Mouse (Mus musculus): ENCODE measurements at regions not wholly inside any gene's neighbourhood (a gene's known extent, or its start where the extent isn't known, plus 50 kb on each side); places are given as distances from the start of the nearest gene placed in this dataset.

GRCm38 (mm10) chr8:89565147-89565826 is 521.3 kb upstream of the Sall1 start:
- H3K9me3 ChIP-seq (ENCODE audit: control insufficient read depth, low read length): no peaks in the 10 kb centered on the region

GRCm38 (mm10) chr8:89563544-89563943 is 519.6 kb upstream of the Sall1 start:
- Histone ChIP-seq H3K9ac (replicated peaks) (no peak overlapping the region), H3K4me2 (ENCODE audit: low read depth) (no peak overlapping the region), H3K27ac (no peak overlapping the region), H3K36me3 (replicated peaks; ENCODE audit: control insufficient read depth, insufficient read depth, low read depth) (no peaks in the 10 kb centered on the region), H3K4me1 (replicated peaks; ENCODE audit: control insufficient read depth in 2 of 2, insufficient read depth in 2 of 2, low read length in 1 of 2) (no peaks in the 10 kb centered on the region), H3K4me3 (ENCODE audit: insufficient read depth in 1 of 2, low read depth in 2 of 2, low read length in 2 of 2) (no peak overlapping the region), H3K9me3 (ENCODE audit: control insufficient read depth, low read length) (no peaks in the 10 kb centered on the region), H3K27me3 (ENCODE audit: control insufficient read depth, insufficient read depth, low read length) (no peaks in the 10 kb centered on the region)
- DNase-seq (ENCODE audit: low read depth in 3 of 3, low spot score in 3 of 3) (no peak), ATAC-seq (ENCODE audit: insufficient read depth) (no peak)
- TF ChIP-seq CTCF (IDR thresholded peaks at IDR 0.05; ENCODE audit: low read depth): no peak
- no peak for TF ChIP-seq EP300 (IDR thresholded peaks at IDR 0.05; ENCODE audit: low read depth)
- WGBS (ENCODE audit: insufficient replicate concordance): 43% methylated on average over 2 of the region's 2 CpGs

More at GRCm38 (mm10) chr8:89565147-89565826, 521.3 kb upstream of the Sall1 start:
- Histone ChIP-seq H3K9ac (replicated peaks) (no peak overlapping the region), H3K27me3 (ENCODE audit: control insufficient read depth, insufficient read depth, low read length) (no peaks in the 10 kb centered on the region), H3K4me1 (replicated peaks; ENCODE audit: control insufficient read depth in 2 of 2, insufficient read depth in 2 of 2, low read length in 1 of 2) (no peaks in the 10 kb centered on the region), H3K4me2 (ENCODE audit: low read depth) (no peak overlapping the region), H3K27ac (no peak overlapping the region), H3K4me3 (ENCODE audit: insufficient read depth in 1 of 2, low read depth in 2 of 2, low read length in 2 of 2) (no peak overlapping the region), H3K36me3 (replicated peaks; ENCODE audit: control insufficient read depth, insufficient read depth, low read depth) (no peaks in the 10 kb centered on the region)
- DNase-seq (ENCODE audit: low read depth in 3 of 3, low spot score in 3 of 3): no peak
- TF ChIP-seq EP300 (IDR thresholded peaks at IDR 0.05; ENCODE audit: low read depth) (no peak), CTCF (IDR thresholded peaks at IDR 0.05; ENCODE audit: low read depth) (no peak)
- 67% methylated on average over 9 of the region's 9 CpGs for WGBS (ENCODE audit: insufficient replicate concordance)
- no peak for ATAC-seq (ENCODE audit: insufficient read depth)

GRCm38 (mm10) chr8:89562597-89562996 is 518.6 kb upstream of the Sall1 start:
- no peaks in the 10 kb centered on the region for H3K27me3 ChIP-seq (ENCODE audit: control insufficient read depth, insufficient read depth, low read length)
- ATAC-seq (ENCODE audit: insufficient read depth): no peak
- WGBS (ENCODE audit: insufficient replicate concordance): 63% methylated on average over 8 of the region's 8 CpGs
- H3K9me3 ChIP-seq (ENCODE audit: control insufficient read depth, low read length): no peaks in the 10 kb centered on the region
- no peak overlapping the region for H3K27ac ChIP-seq
- H3K4me1 ChIP-seq (replicated peaks; ENCODE audit: control insufficient read depth in 2 of 2, insufficient read depth in 2 of 2, low read length in 1 of 2): no peaks in the 10 kb centered on the region
- no peak overlapping the region for H3K4me2 ChIP-seq (ENCODE audit: low read depth)
- DNase-seq (ENCODE audit: low read depth in 3 of 3, low spot score in 3 of 3): no peak
- H3K36me3 ChIP-seq (replicated peaks; ENCODE audit: control insufficient read depth, insufficient read depth, low read depth): no peaks in the 10 kb centered on the region
- H3K9ac ChIP-seq (replicated peaks): no peak overlapping the region
- H3K4me3 ChIP-seq (ENCODE audit: insufficient read depth in 1 of 2, low read depth in 2 of 2, low read length in 2 of 2): no peak overlapping the region
- TF ChIP-seq CTCF (IDR thresholded peaks at IDR 0.05; ENCODE audit: low read depth) (no peak), EP300 (IDR thresholded peaks at IDR 0.05; ENCODE audit: low read depth) (no peak)

- H3K36me3 ChIP-seq (replicated peaks; ENCODE audit: control insufficient read depth, insufficient read depth, low read depth): no peaks in the 10 kb centered on the region
- 49% methylated on average over 3 of the region's 3 CpGs for WGBS (ENCODE audit: insufficient replicate concordance)
- H3K4me1 ChIP-seq (replicated peaks; ENCODE audit: control insufficient read depth in 2 of 2, insufficient read depth in 2 of 2, low read length in 1 of 2): no peaks in the 10 kb centered on the region
- no peak overlapping the region for H3K27ac ChIP-seq
- no peak for ATAC-seq (ENCODE audit: insufficient read depth)
- no peak overlapping the region for H3K4me3 ChIP-seq (ENCODE audit: insufficient read depth in 1 of 2, low read depth in 2 of 2, low read length in 2 of 2)
- TF ChIP-seq EP300 (IDR thresholded peaks at IDR 0.05; ENCODE audit: low read depth): no peak
- TF ChIP-seq CTCF (IDR thresholded peaks at IDR 0.05; ENCODE audit: low read depth): no peak
- no peaks in the 10 kb centered on the region for H3K27me3 ChIP-seq (ENCODE audit: control insufficient read depth, insufficient read depth, low read length)
- H3K9ac ChIP-seq (replicated peaks): no peak overlapping the region
- H3K4me2 ChIP-seq (ENCODE audit: low read depth): no peak overlapping the region
- H3K9me3 ChIP-seq (ENCODE audit: control insufficient read depth, low read length): no peaks in the 10 kb centered on the region
- no peak for DNase-seq (ENCODE audit: low read depth in 3 of 3, low spot score in 3 of 3)
Observed at GRCm38 (mm10) chr8:89541231-89541630, 497.3 kb upstream of the Sall1 start.

GRCm38 (mm10) chr8:89534605-89535004 is 490.6 kb upstream of the Sall1 start:
- WGBS (ENCODE audit: insufficient replicate concordance): 54% methylated on average over 10 of the region's 10 CpGs
- ATAC-seq (ENCODE audit: insufficient read depth) (no peak), DNase-seq (ENCODE audit: low read depth in 3 of 3, low spot score in 3 of 3) (no peak)
- TF ChIP-seq CTCF (IDR thresholded peaks at IDR 0.05; ENCODE audit: low read depth) (no peak), EP300 (IDR thresholded peaks at IDR 0.05; ENCODE audit: low read depth) (no peak)
- Histone ChIP-seq H3K27ac (no peak overlapping the region), H3K9me3 (ENCODE audit: control insufficient read depth, low read length) (no peaks in the 10 kb centered on the region), H3K4me2 (ENCODE audit: low read depth) (no peak overlapping the region), H3K36me3 (replicated peaks; ENCODE audit: control insufficient read depth, insufficient read depth, low read depth) (no peaks in the 10 kb centered on the region), H3K4me3 (ENCODE audit: insufficient read depth in 1 of 2, low read depth in 2 of 2, low read length in 2 of 2) (no peak overlapping the region), H3K9ac (replicated peaks) (no peak overlapping the region), H3K27me3 (ENCODE audit: control insufficient read depth, insufficient read depth, low read length) (no peaks in the 10 kb centered on the region), H3K4me1 (replicated peaks; ENCODE audit: control insufficient read depth in 2 of 2, insufficient read depth in 2 of 2, low read length in 1 of 2) (no peaks in the 10 kb centered on the region)
